Mouse (Mus musculus) stomach, embryonic 14.5 days (tissue): ENCODE results near the gene Arpp19. TPM values are rescaled to one million over a fixed set of nuclear protein-coding genes. Genes with fewer than 3 reads are reported as not detected.
A peak's percentile ranks its signal among the peaks of the same experiment; 100 is the strongest.

Source experiments
- ATAC-seq: fragments of 200-750 bp; cut with Nextera tagmentation; 2 replicates; pipeline ENCODE4 v1.8.0; 2017; ENCODE audit warnings: low read depth, moderate TSS enrichment; ENCODE audit not compliant: insufficient number of reproducible peaks, insufficient read depth, low FRiP score
- H3K27ac ChIP-seq: fragments of 300-500 bp; sonication (generic); 2 replicates; pipeline ENCODE4 v1.5.1; 2014; ENCODE audit warnings: mild to moderate bottlenecking, low read length, moderate library complexity, mixed read lengths
- H3K27me3 ChIP-seq: fragments of 300-500 bp; sonication (generic); 2 replicates; pipeline ENCODE4 v1.6.1; 2014; ENCODE audit warnings: low read length, control low read depth, mixed read lengths; ENCODE audit not compliant: control insufficient read depth, insufficient read depth
- H3K36me3 ChIP-seq: fragments of 300-500 bp; sonication (generic); 2 replicates; pipeline ENCODE4 v1.6.1; 2014; ENCODE audit warnings: mild to moderate bottlenecking, control low read depth, low read length, moderate library complexity, mixed read lengths; ENCODE audit not compliant: control insufficient read depth, insufficient read depth
- H3K4me1 ChIP-seq: fragments of 300-500 bp; sonication (generic); 2 replicates; pipeline ENCODE4 v1.6.1; 2014; ENCODE audit warnings: low read length, control low read depth, mixed read lengths; ENCODE audit not compliant: control insufficient read depth, insufficient read depth
- H3K4me2 ChIP-seq: fragments of 300-500 bp; sonication (generic); replicated peaks from 2 replicates; pipeline ENCODE4 v1.6.1; 2014; ENCODE audit warnings: low read depth, low read length, control low read depth
- H3K4me3 ChIP-seq: fragments of 300-500 bp; sonication (generic); 2 replicates; pipeline ENCODE4 v1.5.1; 2014; ENCODE audit warnings: low read depth, low read length, control low read depth
- H3K9ac ChIP-seq: fragments of 300-500 bp; sonication (generic); replicated peaks from 2 replicates; pipeline ENCODE4 v1.6.1; 2014; ENCODE audit warnings: low read depth, mild to moderate bottlenecking, control low read depth, low read length, moderate library complexity, mixed read lengths
- H3K9me3 ChIP-seq: fragments of 300-500 bp; sonication (generic); 2 replicates; pipeline ENCODE4 v1.6.1; 2016; ENCODE audit warnings: low read depth, low read length, control low read depth; ENCODE audit not compliant: control insufficient read depth
- WGBS: fragments of 180-500 bp; shearing (Covaris S2); extraction: QIAGEN DNeasy Blood & Tissue Kit; methylation state at CpG from one replicate; pipeline ENCODE4 v1.1.7; 2014; 5-methylcytosine and 5-hydroxymethylcytosine counted together
- polyA plus RNA-seq: library from polyadenylated mRNA; unstranded; fragments of >200 nt; fragmentation: Nextera tagmentation; extraction: Ambion mirVana; gene quantifications from 2 replicates; pipeline ENCODE4 v1.2.1, GENCODE M21; 2014

Gene Arpp19
- polyA plus RNA-seq, 1 experiment from 2014 or later, result 299 TPM

GRCm38 (mm10) chr9:75002262-75002661, 35.2 kb upstream of the Arpp19 start:
- H3K4me3 ChIP-seq, result no peak overlapping the region
- H3K27ac ChIP-seq, result no peak overlapping the region; the same call in 1 of the 2 replicates
- H3K27me3 ChIP-seq, result no peaks in the 10 kb centered on the region
- 57% methylated on average over 3 of the region's 3 CpGs for WGBS
- H3K36me3 ChIP-seq, result no peaks in the 10 kb centered on the region; the same call in 1 of the 2 replicates
- no peak overlapping the region for H3K9ac ChIP-seq
- peaks cover 9% of the 10 kb centered on the region; the same call in 1 of the 2 replicates for H3K4me1 ChIP-seq
- H3K9me3 ChIP-seq, result no peaks in the 10 kb centered on the region
- 0 out of 2 replicates have a peak, but pooled peaks have one; percentile 28 for ATAC-seq
- H3K4me2 ChIP-seq, result no peak overlapping the region

- H3K9ac ChIP-seq, result no peak overlapping the region
- no peaks in the 10 kb centered on the region for H3K27me3 ChIP-seq
- H3K4me3 ChIP-seq, result no peak overlapping the region
Observed at GRCm38 (mm10) chr9:75004203-75004602, 33.2 kb upstream of the Arpp19 start.

DNA sequence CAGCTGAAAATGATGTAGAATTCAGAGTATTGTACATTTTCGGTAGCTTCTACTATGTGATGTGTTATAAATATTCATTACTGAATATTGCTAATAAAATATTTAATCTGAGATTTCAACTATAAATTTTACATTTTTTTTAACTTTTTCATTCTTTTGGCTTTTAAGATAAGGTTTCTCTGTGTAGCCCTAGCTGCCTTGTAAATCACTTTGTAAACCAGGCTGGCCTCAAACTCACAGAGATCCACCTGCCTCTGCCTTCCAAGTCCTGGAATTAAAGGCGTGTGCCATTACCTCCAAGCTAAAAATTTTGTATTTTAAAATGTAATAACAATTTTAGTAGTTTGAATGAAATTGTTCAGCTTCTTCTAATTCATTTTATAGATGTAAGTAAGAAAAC, 20.8 kb upstream of the Arpp19 start:
- Histone ChIP-seq H3K9ac (no peak overlapping the region), H3K4me3 (no peak overlapping the region), H3K4me1 (no peaks in the 10 kb centered on the region), H3K27me3 (no peaks in the 10 kb centered on the region), H3K36me3 (peaks cover 10% of the 10 kb centered on the region), H3K27ac (no peak overlapping the region), H3K4me2 (no peak overlapping the region), H3K9me3 (no peaks in the 10 kb centered on the region)
- no peak for ATAC-seq
- 90% methylated on average over 2 of the region's 2 CpGs for WGBS

More at GRCm38 (mm10) chr9:75004203-75004602, 33.2 kb upstream of the Arpp19 start:
- no peak overlapping the region for H3K27ac ChIP-seq
- no peaks in the 10 kb centered on the region for H3K9me3 ChIP-seq
- no peak overlapping the region for H3K4me2 ChIP-seq
- peaks cover 9% of the 10 kb centered on the region; the same call in 1 of the 2 replicates for H3K4me1 ChIP-seq
- H3K36me3 ChIP-seq, result peaks cover 3% of the 10 kb centered on the region; the same call in 1 of the 2 replicates
- 94% methylated on average over 10 of the region's 10 CpGs for WGBS
- ATAC-seq, result no peak

- no peak overlapping the region for H3K4me2 ChIP-seq
- no peak overlapping the region for H3K27ac ChIP-seq
- H3K4me1 ChIP-seq, result peaks cover 2% of the 10 kb centered on the region; the same call in 1 of the 2 replicates
- 89% methylated on average over 6 of the region's 6 CpGs for WGBS
- peaks cover 10% of the 10 kb centered on the region for H3K36me3 ChIP-seq
- H3K9ac ChIP-seq, result no peak overlapping the region
- no peaks in the 10 kb centered on the region for H3K27me3 ChIP-seq
- H3K4me3 ChIP-seq, result no peak overlapping the region
- H3K9me3 ChIP-seq, result no peaks in the 10 kb centered on the region
- no peak for ATAC-seq
Observed at GRCm38 (mm10) chr9:75019181-75019580, 18.2 kb upstream of the Arpp19 start.

- Histone ChIP-seq H3K4me2 (no peak overlapping the region), H3K9me3 (no peaks in the 10 kb centered on the region), H3K27ac (no peak overlapping the region), H3K36me3 (peaks cover 10% of the 10 kb centered on the region; the same call in 1 of the 2 replicates), H3K27me3 (no peaks in the 10 kb centered on the region), H3K4me3 (no peak overlapping the region), H3K9ac (no peak overlapping the region), H3K4me1 (peaks cover 2% of the 10 kb centered on the region; the same call in 1 of the 2 replicates)
- no peak for ATAC-seq
- WGBS, result 70% methylated on average over 3 of the region's 3 CpGs
Observed at GRCm38 (mm10) chr9:75019592-75019991, 17.8 kb upstream of the Arpp19 start.

- H3K4me3 ChIP-seq, result no peak overlapping the region
- WGBS, result 81% methylated on average over 4 of the region's 4 CpGs
- no peak overlapping the region for H3K9ac ChIP-seq
- H3K4me1 ChIP-seq, result peaks cover 2% of the 10 kb centered on the region; the same call in 1 of the 2 replicates
- H3K4me2 ChIP-seq, result no peak overlapping the region
- ATAC-seq, result no peak
- peaks cover 10% of the 10 kb centered on the region for H3K36me3 ChIP-seq
- H3K27me3 ChIP-seq, result no peaks in the 10 kb centered on the region
- H3K27ac ChIP-seq, result no peak overlapping the region
- no peaks in the 10 kb centered on the region for H3K9me3 ChIP-seq
Observed at GRCm38 (mm10) chr9:75020561-75020960, 16.9 kb upstream of the Arpp19 start.

GRCm38 (mm10) chr9:75022546-75022945, 14.9 kb upstream of the Arpp19 start:
- no peak overlapping the region for H3K9ac ChIP-seq
- no peaks in the 10 kb centered on the region for H3K9me3 ChIP-seq
- H3K4me1 ChIP-seq, result peaks cover 2% of the 10 kb centered on the region; the same call in 1 of the 2 replicates
- no peak overlapping the region for H3K4me2 ChIP-seq
- H3K27me3 ChIP-seq, result no peaks in the 10 kb centered on the region
- no peak overlapping the region for H3K27ac ChIP-seq
- WGBS, result 76% methylated on average over 7 of the region's 7 CpGs
- H3K36me3 ChIP-seq, result peaks cover 13% of the 10 kb centered on the region
- H3K4me3 ChIP-seq, result no peak overlapping the region
- ATAC-seq, result no peak

DNA sequence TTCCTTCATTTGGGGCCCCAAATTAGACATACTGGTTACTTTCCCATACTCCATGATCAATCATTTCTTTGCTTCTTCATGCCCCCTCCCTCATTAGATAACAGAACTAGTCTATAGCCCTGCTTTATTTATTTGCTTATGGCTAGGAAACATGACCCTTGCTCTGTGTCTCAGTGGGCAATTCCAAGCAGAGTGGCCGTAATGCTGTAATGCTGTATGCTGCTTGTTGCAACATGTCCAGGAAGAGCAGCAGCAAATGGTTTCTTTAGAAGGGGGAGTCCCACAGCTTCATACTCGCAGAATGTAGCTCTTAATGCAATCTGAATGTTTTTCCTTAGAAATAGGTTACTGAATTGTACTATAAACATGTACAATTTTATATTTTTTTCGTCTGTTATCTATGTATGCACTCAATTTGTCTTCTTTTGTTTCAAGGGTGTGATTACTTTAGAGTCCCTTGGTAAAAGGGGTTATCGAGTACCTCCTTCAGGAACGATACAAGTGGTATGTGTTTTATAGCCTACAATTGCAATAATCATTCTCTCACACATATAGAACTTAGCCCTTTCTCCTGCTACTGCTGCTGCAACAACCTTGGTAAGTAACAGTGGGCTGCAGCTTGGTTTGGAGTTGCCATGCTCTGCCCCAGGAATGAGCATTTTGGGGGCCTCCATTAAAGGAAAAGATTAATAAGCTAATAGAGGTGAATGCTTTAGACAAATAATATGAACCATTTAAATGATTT, 14.1 kb upstream of the Arpp19 start:
- Histone ChIP-seq H3K27ac (no peak overlapping the region), H3K4me2 (no peak overlapping the region), H3K27me3 (no peaks in the 10 kb centered on the region), H3K36me3 (peaks cover 13% of the 10 kb centered on the region), H3K4me1 (peaks cover 2% of the 10 kb centered on the region; the same call in 1 of the 2 replicates), H3K4me3 (no peak overlapping the region), H3K9ac (no peak overlapping the region), H3K9me3 (no peaks in the 10 kb centered on the region)
- WGBS, result 53% methylated on average over 5 of the region's 5 CpGs
- no peak for ATAC-seq
